ENCODE assay signal across 24 mouse cellular contexts in genomic region chr12:15754602-15755001, GRCm38 (mm10).
DNase-seq lines count a peak whose midpoint lies in the region; ATAC-seq lines count a peak whose summit lies in the region.
"Had no signal": no experiment of that assay in that cellular context is flagged by ENCODE, and none has a peak within 500 bp of the region (broad histone marks: within the 10 kb centered on the region; RNA-seq: fewer than 3 reads in every experiment).

No protein-coding gene starts in this region.

- no peak overlapping the region for H3K4me3 ChIP-seq in kidney, embryonic 16.5 days (ENCODE audit: low read length)
- H3K4me3 ChIP-seq: forebrain, embryonic 12.5 days; hindbrain, embryonic 10.5 days; limb, embryonic 15.5 days; liver, embryonic 15.5 days; midbrain, embryonic 13.5 days; neural tube, embryonic 13.5 days had no signal

- H3K36me3 ChIP-seq in kidney, embryonic 16.5 days (ENCODE audit: insufficient read depth, low read length), result no peaks in the 10 kb centered on the region
- H3K36me3 ChIP-seq: forebrain, embryonic 12.5 days; G1E; hindbrain, embryonic 10.5 days; limb, embryonic 15.5 days; liver, embryonic 15.5 days; midbrain, embryonic 13.5 days; neural tube, embryonic 13.5 days had no signal

- no peaks in the 10 kb centered on the region for H3K9me3 ChIP-seq in kidney, embryonic 16.5 days (ENCODE audit: low read length)
- H3K9me3 ChIP-seq: forebrain, embryonic 12.5 days; G1E; hindbrain, embryonic 10.5 days; limb, embryonic 15.5 days; liver, embryonic 15.5 days; midbrain, embryonic 13.5 days; neural tube, embryonic 13.5 days had no signal

- no peak overlapping the region for H3K9ac ChIP-seq in kidney, embryonic 16.5 days (replicated peaks; ENCODE audit: low read length)
- H3K9ac ChIP-seq: forebrain, embryonic 12.5 days; limb, embryonic 15.5 days; liver, embryonic 15.5 days; midbrain, embryonic 13.5 days; neural tube, embryonic 13.5 days had no signal

- no peak overlapping the region; the same call in 1 of the 2 replicates for H3K27ac ChIP-seq in kidney, embryonic 16.5 days (ENCODE audit: low read length)
- H3K27ac ChIP-seq: forebrain, embryonic 12.5 days; hindbrain, embryonic 10.5 days; hindbrain, postnatal 0 days; limb, embryonic 15.5 days; liver, embryonic 15.5 days; midbrain, embryonic 13.5 days; neural tube, embryonic 13.5 days; stomach, postnatal 0 days had no signal

- no peaks in the 10 kb centered on the region for H3K27me3 ChIP-seq in kidney, embryonic 16.5 days (ENCODE audit: insufficient read depth, low read length)
- H3K27me3 ChIP-seq: forebrain, embryonic 12.5 days; limb, embryonic 15.5 days; liver, embryonic 15.5 days; midbrain, embryonic 13.5 days; neural tube, embryonic 13.5 days had no signal

- DNase-seq in heart, postnatal 4 days, result peak; percentile 29
- no peak for DNase-seq in heart, postnatal 25 days (ENCODE audit: low spot score)
- peak; percentile 12 to 21 for DNase-seq in kidney, adult 8-10 months
- peak; percentile 29 for DNase-seq in mesoderm, embryonic 11.5 days (ENCODE audit: low read depth, low spot score)
- no peak for DNase-seq in adrenal gland, postnatal 10 days
- no peak for DNase-seq in cerebellum, postnatal 25 days
- DNase-seq: adrenal gland, postnatal 25 days; cerebellum, adult 18-20 months; cerebellum, postnatal 36 days; gastrocnemius, postnatal 10 days; layer of hippocampus, adult 9-11 months; right cerebral cortex, adult 18-20 months had no signal

- ATAC-seq in kidney, embryonic 16.5 days (ENCODE audit: low FRiP score, low TSS enrichment), result peak; percentile 46; the same call in 1 of the 2 replicates
- ATAC-seq: hindbrain, postnatal 0 days; intestine, postnatal 0 days; lung, postnatal 0 days; midbrain, embryonic 13.5 days had no signal

- no peak overlapping the region for H3K4me2 ChIP-seq in kidney, embryonic 16.5 days (replicated peaks; ENCODE audit: low read depth, low read length)
- H3K4me2 ChIP-seq: forebrain, embryonic 12.5 days; limb, embryonic 15.5 days; liver, embryonic 15.5 days; midbrain, embryonic 13.5 days; neural tube, embryonic 13.5 days had no signal

- intact Hi-C loops in heart, postnatal 25 days (cut with DNase I), result no loop called here

- WGBS in kidney, embryonic 16.5 days, result 39% methylated on average over 2 of the region's 2 CpGs

- peaks cover 4% of the 10 kb centered on the region; the same call in 1 of the 2 replicates for H3K4me1 ChIP-seq in kidney, embryonic 16.5 days (ENCODE audit: insufficient read depth, low read length)
- H3K4me1 ChIP-seq: forebrain, embryonic 12.5 days; limb, embryonic 15.5 days; liver, embryonic 15.5 days; midbrain, embryonic 13.5 days; neural tube, embryonic 13.5 days had no signal

Comparison
In these comparisons a context has a peak if more than half of its experiments do, and no peak if none do; other contexts are left out.
1. DNase-seq: peak in heart, postnatal 4 days (single experiment), kidney, adult 8-10 months (2 of 2) and mesoderm, embryonic 11.5 days (single experiment); none in heart, postnatal 25 days (single experiment), adrenal gland, postnatal 10 days (single experiment) and cerebellum, postnatal 25 days (0 of 2).